ENCODE assay signal across 14 mouse cellular contexts in genomic region chr5:64951486-64951885, GRCm38 (mm10). TPM values are rescaled to one million over a fixed set of nuclear protein-coding genes. Genes with fewer than 3 reads are reported as not detected.
DNase-seq lines count a peak whose midpoint lies in the region; TF ChIP-seq lines count a peak whose summit lies in the region.
"Had no signal": no experiment of that assay in that cellular context is flagged by ENCODE, and none has a peak within 500 bp of the region (broad histone marks: within the 10 kb centered on the region; RNA-seq: fewer than 3 reads in every experiment).

No protein-coding gene starts in this region.

- TF ChIP-seq CTCF in brain, embryonic 14.5 days (IDR thresholded peaks at IDR 0.05; ENCODE audit: borderline replicate concordance, extremely low read depth, insufficient read depth, insufficient read length) = no peak

- no peak for TF ChIP-seq POLR2A in brain, embryonic 14.5 days (IDR thresholded peaks at IDR 0.05; ENCODE audit: borderline replicate concordance, extremely low read depth, insufficient read depth, insufficient read length, poor library complexity, severe bottlenecking)

- intact Hi-C loops in left cerebral cortex, postnatal 36 days (cut with DNase I) = no loop called here

- peak; percentile 19 to 35 for DNase-seq in layer of hippocampus, adult 18-20 months (ENCODE audit: low spot score in 2 of 2)
- no peak for DNase-seq in layer of hippocampus, postnatal 25 days (ENCODE audit: extremely low spot score in 1 of 2, low spot score in 1 of 2)
- DNase-seq in left cerebral cortex, postnatal 36 days (ENCODE audit: low spot score in 2 of 2) = peak; percentile 7 to 11
- DNase-seq in left cerebral cortex, adult 18-20 months (ENCODE audit: low spot score in 2 of 2) = no peak
- DNase-seq in brain, embryonic 14.5 days (ENCODE audit: low read depth) = peak; percentile 18
- peak; percentile 24 to 25 for DNase-seq in layer of hippocampus, postnatal 14 days (ENCODE audit: low spot score in 2 of 2)
- no peak for DNase-seq in B cell, adult 2 months
- DNase-seq: adrenal gland, postnatal 10 days; cerebellum, adult 9-10 months; kidney, adult 2 months; kidney, postnatal 10 days; lung, adult 18-20 months; lung, postnatal 14 days had no signal

RNA-seq across cellular contexts. Expression of gene Tlr6, which starts 8.4 kb away (rescaled TPM):
- 1 to 10 TPM in 1 of 2 experiments, under 1 TPM in 1; 0.89 to 1.2 TPM for total RNA-seq in layer of hippocampus, adult 18-20 months (2021)
- total RNA-seq in layer of hippocampus, postnatal 25 days (2021) = 1 to 10 TPM in 1 of 2 experiments, under 1 TPM in 1; 0.39 to 1.1 TPM
- total RNA-seq in left cerebral cortex, postnatal 36 days (2021) = under 1 TPM; 0.54 to 0.89 TPM
- under 1 TPM; 0.33 to 0.70 TPM for total RNA-seq in left cerebral cortex, adult 18-20 months (2021)
- polyA plus RNA-seq in brain, embryonic 14.5 days (2012; rRNA removed) = 0.21 and 0.90 TPM in 2 replicates
- total RNA-seq in layer of hippocampus, postnatal 14 days (2021) = 1 to 10 TPM in 1 of 2 experiments, under 1 TPM in 1; 0.79 to 1.4 TPM

RNA-seq across cellular contexts. Expression of gene Tlr1, which starts 18.1 kb away (rescaled TPM):
- total RNA-seq in layer of hippocampus, adult 18-20 months (2021) = under 1 TPM in 1 of 2 experiments, not detected in 1; 0.97 TPM
- under 1 TPM; 0.26 to 0.32 TPM for total RNA-seq in layer of hippocampus, postnatal 25 days (2021)
- under 1 TPM; 0.20 to 0.22 TPM for total RNA-seq in left cerebral cortex, postnatal 36 days (2021)
- total RNA-seq in left cerebral cortex, adult 18-20 months (2021) = under 1 TPM; 0.16 to 0.19 TPM
- polyA plus RNA-seq in brain, embryonic 14.5 days (2012; rRNA removed) = 0.42 and 0.75 TPM in 2 replicates
- under 1 TPM; 0.32 to 0.55 TPM for total RNA-seq in layer of hippocampus, postnatal 14 days (2021)
- total RNA-seq: gastrocnemius, adult 8-10 months had no signal

RNA-seq across cellular contexts. Expression of gene Fam114a1, which starts 18.4 kb away (rescaled TPM):
- 1 to 10 TPM; 4.6 to 4.7 TPM for total RNA-seq in layer of hippocampus, adult 18-20 months (2021)
- 1 to 10 TPM; 5.2 to 5.8 TPM for total RNA-seq in layer of hippocampus, postnatal 25 days (2021)
- 1 to 10 TPM; 5.1 to 7.0 TPM for total RNA-seq in left cerebral cortex, postnatal 36 days (2021)
- 1 to 10 TPM; 4.3 to 5.7 TPM for total RNA-seq in left cerebral cortex, adult 18-20 months (2021)
- 6.9 and 9.1 TPM in 2 replicates for polyA plus RNA-seq in brain, embryonic 14.5 days (2012; rRNA removed)
- 1 to 10 TPM; 4.6 to 6.0 TPM for total RNA-seq in layer of hippocampus, postnatal 14 days (2021)

Comparison
In these comparisons a context has a peak if more than half of its experiments do, and no peak if none do; other contexts are left out.
1. DNase-seq: peak in layer of hippocampus, adult 18-20 months (2 of 2), left cerebral cortex, postnatal 36 days (2 of 2), brain, embryonic 14.5 days (single experiment) and layer of hippocampus, postnatal 14 days (2 of 2); none in layer of hippocampus, postnatal 25 days (0 of 2), left cerebral cortex, adult 18-20 months (0 of 2) and B cell, adult 2 months (0 of 2).